Mouse (Mus musculus): Measurements from ENCODE around the gene Gcgr.
"Not testable (repeated sequence)": the region's sequence is repeated elsewhere in the genome, so short reads cannot be mapped to it uniquely, and the experiment has no call there.

The Gcgr gene

GRCm38 (mm10) chr11:120571754-120572416 lies 41.4 kb downstream of the Gcgr start:
- DNase-seq (ENCODE audit: low read depth, low spot score): no peak

GRCm38 (mm10) chr11:120572417-120572751 lies 41.9 kb downstream of the Gcgr start:
- DNase-seq (ENCODE audit: low read depth, low spot score): no peak

- peak; percentile 99 for DNase-seq (ENCODE audit: low read depth, low spot score)
Observed at GRCm38 (mm10) chr11:120572752-120573584, 42.5 kb downstream of the Gcgr start, which contains the start of gene P4hb. P4hb (minus strand) TSS chr11:120573253.

- no peak for DNase-seq (ENCODE audit: low read depth, low spot score)
Observed at GRCm38 (mm10) chr11:120573585-120574277, 43.2 kb downstream of the Gcgr start.

GRCm38 (mm10) chr11:120574278-120574600 lies 43.7 kb downstream of the Gcgr start:
- DNase-seq (ENCODE audit: low read depth, low spot score): no peak

DNA sequence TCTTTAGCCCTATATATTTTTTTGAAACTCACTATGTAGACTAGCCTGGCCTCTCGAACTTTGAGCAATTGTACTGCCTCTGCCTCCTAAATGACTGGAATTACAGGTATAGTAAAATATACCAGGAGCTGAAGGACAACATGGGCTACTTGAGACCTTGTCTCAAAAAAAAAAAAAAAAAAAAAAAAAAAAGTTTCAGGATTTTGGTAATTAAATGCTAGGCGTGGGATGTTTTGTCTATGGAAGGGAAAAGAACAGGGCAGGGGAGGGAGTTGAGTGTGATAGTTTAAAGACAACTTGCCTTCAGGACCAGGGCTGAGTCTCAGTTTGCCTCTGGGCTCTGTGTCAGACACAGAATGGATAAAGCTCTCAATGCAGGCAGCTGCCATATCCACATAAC lies 44.5 kb downstream of the Gcgr start:
- DNase-seq (ENCODE audit: low read depth, low spot score): no peak

DNA sequence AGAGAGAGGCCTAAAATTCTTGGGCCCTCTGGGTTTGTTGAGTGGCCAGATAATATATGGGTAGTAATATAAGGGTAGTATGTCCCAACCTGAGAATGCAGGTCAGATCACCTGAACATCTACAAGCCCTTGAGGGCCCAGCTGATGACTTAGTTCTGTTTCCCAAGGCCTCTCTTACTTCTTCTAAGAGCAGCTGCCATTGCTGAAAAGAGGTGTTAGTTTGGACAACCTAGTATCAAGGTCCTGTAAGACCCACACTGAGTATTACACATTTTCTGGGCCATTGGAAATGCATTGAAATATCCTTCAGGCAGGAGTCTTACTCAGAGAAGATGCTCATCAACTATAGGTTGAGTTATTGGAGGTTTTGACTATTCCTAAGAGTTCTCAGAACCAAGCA lies 45.4 kb downstream of the Gcgr start:
- DNase-seq (ENCODE audit: low read depth, low spot score): no peak

DNA sequence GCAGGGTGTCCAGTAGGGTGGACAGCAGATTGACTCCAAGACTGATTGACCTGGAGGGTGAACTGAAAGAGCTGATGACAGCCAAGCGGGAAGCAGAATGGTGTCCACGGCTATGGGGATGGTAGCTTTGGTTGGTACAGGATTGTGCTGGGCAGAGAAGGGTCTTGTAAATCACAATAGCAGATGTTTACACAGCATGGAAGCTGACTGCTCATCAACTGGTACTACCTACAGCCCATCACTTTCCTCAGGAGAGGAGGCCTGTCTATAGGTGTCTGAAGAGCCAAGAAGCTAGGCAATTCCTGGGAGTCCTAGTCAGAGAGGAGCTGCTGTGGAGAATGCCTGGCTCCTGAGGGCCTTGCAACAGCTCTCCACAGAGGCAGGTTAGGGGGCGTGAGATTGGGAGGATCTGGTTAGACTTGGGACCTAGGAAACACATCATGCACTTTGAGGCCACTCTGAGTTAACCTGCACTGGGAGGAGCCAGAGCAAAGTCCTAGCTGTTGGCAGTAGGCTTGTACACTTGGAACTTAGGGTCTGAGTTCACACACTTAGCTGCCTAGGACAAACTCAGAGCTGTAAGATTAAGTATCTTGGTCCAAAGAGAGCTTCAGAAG lies 46.0 kb downstream of the Gcgr start:
- no peak for DNase-seq (ENCODE audit: low read depth, low spot score)

DNA sequence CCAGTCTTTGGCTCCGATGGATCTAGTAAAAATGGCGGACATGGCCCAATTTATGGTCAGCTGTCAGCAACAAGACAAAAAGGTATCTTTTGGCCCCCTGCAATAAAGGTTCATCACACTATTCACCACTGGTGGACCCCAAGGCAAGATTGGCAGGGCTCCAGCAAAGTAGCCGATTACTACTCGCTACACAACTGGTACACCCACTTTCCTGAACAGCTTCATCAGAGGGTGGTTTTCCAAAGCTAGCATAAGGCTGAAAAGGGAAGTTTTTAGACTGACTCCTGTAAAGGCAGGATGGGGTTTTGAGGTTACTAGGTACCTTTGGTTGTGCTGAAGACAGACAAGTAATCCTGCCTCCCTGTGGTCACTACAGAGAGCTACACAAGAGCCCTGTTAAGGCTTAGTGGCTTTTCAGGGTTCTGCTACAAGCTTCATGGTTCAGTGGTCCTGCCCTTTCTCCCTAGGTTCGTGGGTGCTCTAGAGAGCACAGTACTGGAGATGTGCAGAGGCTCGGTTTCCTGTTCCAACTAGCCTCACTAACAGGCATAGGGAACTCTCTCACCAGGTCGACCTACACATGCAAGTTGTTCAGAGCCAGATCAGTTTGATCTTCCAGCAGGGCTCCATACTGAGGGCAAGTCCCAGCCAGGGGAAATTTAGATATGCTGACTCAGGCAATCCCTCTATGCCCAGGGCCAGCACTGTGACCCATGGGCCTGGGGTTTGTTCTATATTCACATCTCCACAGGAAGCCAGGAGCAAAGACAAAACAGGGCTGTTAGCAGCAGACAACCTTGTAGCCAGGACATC lies 46.9 kb downstream of the Gcgr start:
- DNase-seq (ENCODE audit: low read depth, low spot score): no peak

DNA sequence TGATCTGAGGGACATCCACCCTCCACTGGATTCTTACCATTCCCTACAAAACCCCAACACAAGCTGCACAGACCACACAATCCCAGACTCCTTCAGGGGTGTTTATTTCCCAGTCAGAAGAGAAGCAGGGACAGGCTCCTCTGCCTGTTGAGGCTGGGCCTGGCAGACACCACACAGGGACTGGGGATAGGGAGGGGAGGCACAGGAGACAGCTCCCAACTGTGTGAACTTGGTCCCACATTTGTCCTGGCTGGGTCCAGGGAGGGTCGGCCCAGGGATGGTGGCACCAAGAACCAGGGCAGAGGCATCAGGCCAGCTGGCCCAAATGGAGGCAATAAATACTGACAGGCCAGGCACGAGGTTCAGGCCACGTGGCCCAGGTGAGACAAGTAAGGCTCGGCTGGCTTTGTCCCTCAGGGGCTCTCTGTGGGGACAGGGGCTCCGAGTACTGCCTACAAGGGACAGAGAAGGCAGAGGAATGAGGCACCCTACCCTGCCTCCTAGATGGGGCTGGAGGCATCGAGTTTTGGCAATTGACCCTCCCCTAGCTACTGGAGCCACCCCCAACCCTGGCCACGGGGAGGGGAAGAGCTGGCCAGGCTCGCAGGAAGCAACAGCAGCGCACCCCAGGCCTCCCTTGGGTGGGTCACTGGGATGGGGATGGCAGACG lies 47.7 kb downstream of the Gcgr start:
- no peak for DNase-seq (ENCODE audit: low read depth, low spot score)

GRCm38 (mm10) chr11:120578694-120579243 lies 48.3 kb downstream of the Gcgr start:
- DNase-seq (ENCODE audit: low read depth, low spot score): no peak

DNA sequence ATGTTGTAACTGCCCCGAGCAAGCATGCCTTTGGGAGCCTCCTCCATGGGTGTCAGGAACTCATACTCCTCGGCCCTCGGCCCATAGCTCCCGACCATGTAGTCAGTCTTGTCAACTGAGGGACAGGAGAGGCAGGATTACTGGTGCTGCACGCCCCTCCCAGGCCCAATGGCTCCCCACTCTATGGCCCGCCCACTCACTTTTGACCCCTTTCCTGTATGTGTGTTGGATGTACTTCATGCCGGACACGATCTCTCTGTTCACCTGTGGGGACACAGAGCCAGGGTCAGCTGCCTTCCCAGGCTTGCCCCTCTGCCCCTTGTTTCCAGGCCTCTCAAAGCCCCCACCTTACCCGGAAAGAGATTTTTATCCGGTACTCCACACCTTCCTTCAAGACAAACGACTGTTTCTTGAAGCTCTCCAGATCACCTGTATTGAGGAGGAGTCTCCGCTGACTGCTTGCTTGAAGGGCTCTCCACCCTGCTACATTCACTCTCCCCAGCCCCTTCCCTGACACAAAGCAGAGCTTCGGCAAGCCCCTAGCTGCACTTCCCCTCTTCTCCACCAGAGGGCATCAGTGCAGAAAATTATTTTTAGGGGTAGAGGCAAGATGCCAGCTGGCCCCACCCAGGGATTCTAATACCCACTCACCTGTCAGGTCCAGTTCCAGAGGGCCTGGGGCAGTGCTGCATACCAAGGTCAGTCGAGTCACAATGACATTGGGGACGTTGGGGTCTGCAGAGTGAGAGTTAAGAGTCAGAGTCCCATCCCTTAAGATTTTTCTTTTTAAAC lies 49.0 kb downstream of the Gcgr start:
- DNase-seq (ENCODE audit: low read depth, low spot score): no peak

- no peak for DNase-seq (ENCODE audit: low read depth, low spot score)
Observed at GRCm38 (mm10) chr11:120580190-120580589, 49.7 kb downstream of the Gcgr start.

GRCm38 (mm10) chr11:120580871-120581331 lies 50.4 kb downstream of the Gcgr start:
- no peak for DNase-seq (ENCODE audit: low read depth, low spot score)

- no peak for DNase-seq (ENCODE audit: low read depth, low spot score)
Observed at GRCm38 (mm10) chr11:120581490-120582267, 51.2 kb downstream of the Gcgr start, which contains the start of gene Arhgdia. Arhgdia (minus strand) TSS chr11:120581624.

- no peak for DNase-seq (ENCODE audit: low read depth, low spot score)
Observed at GRCm38 (mm10) chr11:120582268-120582981, 51.9 kb downstream of the Gcgr start.

DNA sequence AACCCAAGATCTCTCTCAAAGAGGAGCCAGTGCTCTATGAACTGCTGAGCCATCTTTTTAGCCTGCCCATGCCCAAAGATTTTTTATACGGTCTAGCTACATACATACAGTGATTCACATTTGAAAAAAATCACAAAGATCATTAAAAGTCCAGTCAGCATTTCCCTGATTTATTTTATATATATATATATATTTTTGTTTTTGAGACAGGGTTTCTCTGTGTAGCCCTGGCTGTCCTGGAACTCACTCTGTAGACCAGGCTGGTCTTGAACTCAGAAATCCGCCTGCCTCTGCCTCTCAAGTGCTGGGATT lies 52.4 kb downstream of the Gcgr start:
- not testable (repeated sequence) for DNase-seq (ENCODE audit: low read depth, low spot score)

- DNase-seq (ENCODE audit: low read depth, low spot score): no peak
Observed at GRCm38 (mm10) chr11:120583937-120584336, 53.4 kb downstream of the Gcgr start.
